ENCODE assay signal across 26 mouse cellular contexts in genomic region chr7:137490711-137491110, GRCm38 (mm10). TPM values are rescaled to one million over a fixed set of nuclear protein-coding genes. Genes with fewer than 3 reads are reported as not detected.
A peak's percentile ranks its signal among the peaks of the same experiment; 100 is the strongest.
DNase-seq lines count a peak whose midpoint lies in the region; ATAC-seq and TF ChIP-seq lines count a peak whose summit lies in the region.
"Had no signal": no experiment of that assay in that cellular context is flagged by ENCODE, and none has a peak within 500 bp of the region (broad histone marks: within the 10 kb centered on the region; RNA-seq: fewer than 3 reads in every experiment).

No protein-coding gene starts in this region.

- no peaks in the 10 kb centered on the region for H3K9me3 ChIP-seq in hindbrain, embryonic 13.5 days
- H3K9me3 ChIP-seq in hindbrain, embryonic 11.5 days (ENCODE audit: control insufficient read depth, low read length) = no peaks in the 10 kb centered on the region
- H3K9me3 ChIP-seq in neural tube, embryonic 14.5 days (ENCODE audit: control insufficient read depth, low read length) = no peaks in the 10 kb centered on the region
- no peaks in the 10 kb centered on the region for H3K9me3 ChIP-seq in midbrain, postnatal 0 days (ENCODE audit: low read length)
- H3K9me3 ChIP-seq: embryonic facial prominence, embryonic 12.5 days; embryonic facial prominence, embryonic 15.5 days; heart, embryonic 10.5 days; heart, embryonic 13.5 days had no signal

- H3K36me3 ChIP-seq in hindbrain, embryonic 13.5 days = no peaks in the 10 kb centered on the region
- no peaks in the 10 kb centered on the region for H3K36me3 ChIP-seq in hindbrain, embryonic 11.5 days (ENCODE audit: control insufficient read depth, insufficient read depth, low read length)
- no peaks in the 10 kb centered on the region for H3K36me3 ChIP-seq in neural tube, embryonic 14.5 days (ENCODE audit: control insufficient read depth, insufficient read depth, low read length)
- H3K36me3 ChIP-seq in midbrain, postnatal 0 days (ENCODE audit: insufficient read depth, low read length) = no peaks in the 10 kb centered on the region
- H3K36me3 ChIP-seq: embryonic facial prominence, embryonic 12.5 days; embryonic facial prominence, embryonic 15.5 days; G1E; heart, embryonic 10.5 days; heart, embryonic 13.5 days had no signal

- DNase-seq in gastrocnemius, adult 2 months = peak; percentile 60
- no peak for DNase-seq in gastrocnemius, postnatal 10 days
- no peak for DNase-seq in hindbrain, embryonic 11.5 days (ENCODE audit: low spot score)
- peak; percentile 55 for DNase-seq in skeletal muscle tissue, adult 2 months (ENCODE audit: low read depth, low spot score)
- no peak for DNase-seq in midbrain, postnatal 0 days (ENCODE audit: low spot score)
- DNase-seq: adrenal gland, postnatal 10 days; adrenal gland, postnatal 36 days; B cell, adult 2 months; cerebellum, adult 18-20 months; cerebellum, adult 9-10 months; cerebellum, postnatal 14 days; forebrain, postnatal 0 days; heart, adult 2 months; heart, postnatal 14 days; heart, postnatal 4 days had no signal

- H3K9ac ChIP-seq in hindbrain, embryonic 13.5 days = no peak overlapping the region
- H3K9ac ChIP-seq in hindbrain, embryonic 11.5 days (ENCODE audit: low read depth, low read length) = no peak overlapping the region
- no peak overlapping the region for H3K9ac ChIP-seq in neural tube, embryonic 14.5 days (replicated peaks; ENCODE audit: low read depth, low read length)
- no peak overlapping the region for H3K9ac ChIP-seq in midbrain, postnatal 0 days (replicated peaks; ENCODE audit: low read length, poor library complexity, severe bottlenecking)
- H3K9ac ChIP-seq: embryonic facial prominence, embryonic 12.5 days; embryonic facial prominence, embryonic 15.5 days; forebrain, postnatal 0 days; heart, embryonic 13.5 days; hindbrain, embryonic 14.5 days had no signal

- ATAC-seq in hindbrain, embryonic 13.5 days (ENCODE audit: low FRiP score) = no peak
- no peak for ATAC-seq in hindbrain, embryonic 11.5 days (ENCODE audit: low FRiP score)
- ATAC-seq in neural tube, embryonic 14.5 days (ENCODE audit: low read depth) = no peak
- ATAC-seq in midbrain, postnatal 0 days (ENCODE audit: low FRiP score) = no peak
- ATAC-seq: forebrain, embryonic 14.5 days; forebrain, postnatal 0 days; intestine, postnatal 0 days; Patski had no signal

- no peak for TF ChIP-seq CTCF in gastrocnemius, adult 2 months (IDR thresholded peaks at IDR 0.05)
- TF ChIP-seq CTCF in midbrain, postnatal 0 days (IDR thresholded peaks at IDR 0.05) = no peak

- peaks cover 19% of the 10 kb centered on the region for H3K4me1 ChIP-seq in hindbrain, embryonic 13.5 days (replicated peaks)
- H3K4me1 ChIP-seq in hindbrain, embryonic 11.5 days (replicated peaks; ENCODE audit: control insufficient read depth, insufficient read depth, low read length) = no peaks in the 10 kb centered on the region
- peaks cover 3% of the 10 kb centered on the region; the same call in 1 of the 2 replicates for H3K4me1 ChIP-seq in neural tube, embryonic 14.5 days (ENCODE audit: control insufficient read depth, insufficient read depth, low read length)
- H3K4me1 ChIP-seq in midbrain, postnatal 0 days (ENCODE audit: insufficient read depth, low read length) = no peaks in the 10 kb centered on the region
- H3K4me1 ChIP-seq: embryonic facial prominence, embryonic 12.5 days; embryonic facial prominence, embryonic 15.5 days; heart, embryonic 10.5 days; heart, embryonic 13.5 days had no signal

- H3K27ac ChIP-seq in gastrocnemius, adult 2 months = peak overlapping the region; percentile 48
- H3K27ac ChIP-seq in hindbrain, embryonic 13.5 days = peak overlapping the region; percentile 37; the same call in 1 of the 2 replicates
- H3K27ac ChIP-seq in hindbrain, embryonic 11.5 days (ENCODE audit: low read depth, low read length) = no peak overlapping the region
- peak overlapping the region; percentile 66; the same call in 1 of the 2 replicates for H3K27ac ChIP-seq in neural tube, embryonic 14.5 days (ENCODE audit: low read depth, low read length)
- H3K27ac ChIP-seq in midbrain, postnatal 0 days (ENCODE audit: low read depth, low read length) = no peak overlapping the region
- H3K27ac ChIP-seq: embryonic facial prominence, embryonic 12.5 days; embryonic facial prominence, embryonic 15.5 days; heart, adult 2 months; heart, embryonic 10.5 days; heart, embryonic 13.5 days; hindbrain, embryonic 14.5 days had no signal

- intact Hi-C loops in gastrocnemius, adult 2 months (cut with DNase I) = loop anchor here (5.0 kb wide), 1 partner anchor 42 kb away; no protein-coding TSS in a partner anchor

- no peak overlapping the region for H3K4me2 ChIP-seq in hindbrain, embryonic 13.5 days
- H3K4me2 ChIP-seq in hindbrain, embryonic 11.5 days (replicated peaks; ENCODE audit: low read depth, low read length) = no peak overlapping the region
- H3K4me2 ChIP-seq in neural tube, embryonic 14.5 days (ENCODE audit: low read depth, low read length) = no peak overlapping the region
- H3K4me2 ChIP-seq in midbrain, postnatal 0 days (ENCODE audit: low read depth, low read length, poor library complexity, severe bottlenecking) = no peak overlapping the region
- H3K4me2 ChIP-seq: embryonic facial prominence, embryonic 12.5 days; embryonic facial prominence, embryonic 15.5 days; heart, embryonic 13.5 days; hindbrain, embryonic 14.5 days had no signal

- H3K27me3 ChIP-seq in hindbrain, embryonic 13.5 days = no peaks in the 10 kb centered on the region
- H3K27me3 ChIP-seq in hindbrain, embryonic 11.5 days (ENCODE audit: control insufficient read depth, insufficient read depth, low read length) = no peaks in the 10 kb centered on the region
- no peaks in the 10 kb centered on the region for H3K27me3 ChIP-seq in neural tube, embryonic 14.5 days (ENCODE audit: control insufficient read depth, insufficient read depth, low read length)
- no peaks in the 10 kb centered on the region for H3K27me3 ChIP-seq in midbrain, postnatal 0 days (ENCODE audit: insufficient read depth, low read length)
- H3K27me3 ChIP-seq: embryonic facial prominence, embryonic 15.5 days; Patski had no signal

- no peak overlapping the region for H3K4me3 ChIP-seq in gastrocnemius, adult 2 months
- H3K4me3 ChIP-seq in hindbrain, embryonic 13.5 days = no peak overlapping the region
- no peak overlapping the region for H3K4me3 ChIP-seq in hindbrain, embryonic 11.5 days (ENCODE audit: low read depth, low read length)
- H3K4me3 ChIP-seq in neural tube, embryonic 14.5 days (ENCODE audit: low read depth, low read length) = no peak overlapping the region
- H3K4me3 ChIP-seq in midbrain, postnatal 0 days (ENCODE audit: low read depth, low read length) = no peak overlapping the region
- H3K4me3 ChIP-seq: embryonic facial prominence, embryonic 12.5 days; embryonic facial prominence, embryonic 15.5 days; heart, adult 2 months; heart, embryonic 10.5 days; heart, embryonic 13.5 days had no signal

- WGBS in hindbrain, embryonic 13.5 days = 76% methylated on average over 4 of the region's 4 CpGs
- 76% methylated on average over 4 of the region's 4 CpGs for WGBS in hindbrain, embryonic 11.5 days
- WGBS in neural tube, embryonic 14.5 days = 71% methylated on average over 4 of the region's 4 CpGs
- 81% methylated on average over 4 of the region's 4 CpGs for WGBS in midbrain, postnatal 0 days

RNA-seq across cellular contexts. Expression of gene Glrx3, which starts 53.3 kb away (rescaled TPM):
- total RNA-seq in gastrocnemius, adult 2 months (2021) = 100 to 1,000 TPM; 133 to 142 TPM
- 10 to 100 TPM; 90.2 to 93.9 TPM for total RNA-seq in gastrocnemius, postnatal 10 days (2021)
- polyA plus RNA-seq in hindbrain, embryonic 13.5 days (2015; fragmentation: Nextera tagmentation; extraction: Ambion mirVana) = 275 and 301 TPM in 2 replicates
- polyA plus RNA-seq in hindbrain, embryonic 11.5 days (2014; fragmentation: Nextera tagmentation; extraction: Ambion mirVana) = 347 and 362 TPM in 2 replicates
- polyA plus RNA-seq in neural tube, embryonic 14.5 days (2014; fragmentation: Nextera tagmentation; extraction: Ambion mirVana) = 283 TPM in 2 replicates
- total RNA-seq in midbrain, postnatal 0 days (2014; rRNA removed) = 150 and 168 TPM in 2 replicates
- polyA plus RNA-seq in midbrain, postnatal 0 days (2015; fragmentation: Nextera tagmentation; extraction: Ambion mirVana) = 217 and 220 TPM in 2 replicates

Comparison
In these comparisons a context has a peak if more than half of its experiments do, and no peak if none do; other contexts are left out.
1. DNase-seq: peak in gastrocnemius, adult 2 months (single experiment) and skeletal muscle tissue, adult 2 months (single experiment); none in gastrocnemius, postnatal 10 days (single experiment), hindbrain, embryonic 11.5 days (single experiment) and midbrain, postnatal 0 days (single experiment).
2. H3K27ac ChIP-seq: peak in gastrocnemius, adult 2 months (single experiment), hindbrain, embryonic 13.5 days (single experiment) and neural tube, embryonic 14.5 days (single experiment); none in hindbrain, embryonic 11.5 days (single experiment) and midbrain, postnatal 0 days (single experiment).